Mouse (Mus musculus): ENCODE results near the gene Zfp652. TPM values are rescaled to one million over a fixed set of nuclear protein-coding genes. Genes with fewer than 3 reads are reported as not detected.
"Not testable (repeated sequence)": the region's sequence is repeated elsewhere in the genome, so short reads cannot be mapped to it uniquely, and the experiment has no call there.

Zfp652 gene
- total RNA-seq, 2 experiments from 2014 or later: 20.9 to 37.2 TPM

GRCm38 (mm10) chr11:95842953-95843352, 130.5 kb downstream of the Zfp652 start:
- ATAC-seq (replicated peaks; ENCODE audit: poor library complexity): peak; percentile 52

DNA sequence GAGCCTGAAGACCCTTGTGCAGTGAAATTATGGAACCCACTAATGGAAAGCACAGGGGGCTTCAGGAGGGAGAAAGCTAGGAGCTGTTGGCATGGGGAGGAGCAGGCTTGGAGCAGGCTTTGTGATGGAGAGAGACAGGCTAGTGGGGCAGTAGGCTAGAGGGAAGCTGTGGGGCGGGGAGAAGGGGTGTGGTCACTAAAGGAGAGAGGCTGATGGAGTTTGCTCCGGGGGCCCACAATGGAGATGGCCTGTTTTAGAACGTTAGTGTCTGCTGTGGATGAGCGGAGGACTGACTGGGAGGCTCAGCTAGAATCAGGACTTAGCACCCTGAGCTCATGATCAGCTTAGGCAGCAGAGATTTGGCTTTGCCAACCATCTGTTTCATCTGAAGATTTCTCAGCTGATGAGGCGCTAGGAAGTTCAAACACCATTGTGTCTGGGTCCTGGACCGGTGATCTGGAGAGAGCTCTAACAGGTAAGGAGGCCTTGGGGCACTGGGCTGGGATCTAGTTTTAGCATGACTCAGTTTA, 131.0 kb downstream of the Zfp652 start:
- no peak for ATAC-seq (replicated peaks; ENCODE audit: poor library complexity)

DNA sequence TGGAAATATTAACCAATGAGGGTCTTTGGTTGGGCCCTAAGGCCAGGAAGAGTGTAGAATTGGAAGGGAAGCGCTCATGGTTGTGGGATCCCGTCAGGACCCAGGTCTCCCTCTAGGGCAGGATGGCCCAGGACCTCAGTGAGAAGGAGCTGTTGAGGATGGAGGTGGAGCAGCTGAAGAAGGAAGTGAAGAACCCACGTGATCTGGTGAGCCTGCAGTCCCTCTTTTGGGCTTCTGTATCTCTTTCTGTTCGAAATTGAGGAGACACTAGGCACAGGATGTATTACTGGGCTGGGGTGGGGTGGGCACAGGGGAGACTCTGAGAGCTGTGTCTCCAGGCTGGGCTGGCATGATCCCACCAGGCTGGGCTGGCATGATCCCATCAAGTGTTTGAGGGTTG, 132.5 kb downstream of the Zfp652 start:
- ATAC-seq (replicated peaks; ENCODE audit: poor library complexity): no peak

- ATAC-seq (replicated peaks; ENCODE audit: poor library complexity): peak; percentile 31; the same call in 1 of the 2 replicates
These were observed 138.4 kb downstream of the Zfp652 start for GRCm38 (mm10) chr11:95850898-95851297.

- ATAC-seq (replicated peaks; ENCODE audit: poor library complexity): peak; percentile 37; the same call in 1 of the 2 replicates
These were observed 141.2 kb downstream of the Zfp652 start for GRCm38 (mm10) chr11:95853684-95854083.

DNA sequence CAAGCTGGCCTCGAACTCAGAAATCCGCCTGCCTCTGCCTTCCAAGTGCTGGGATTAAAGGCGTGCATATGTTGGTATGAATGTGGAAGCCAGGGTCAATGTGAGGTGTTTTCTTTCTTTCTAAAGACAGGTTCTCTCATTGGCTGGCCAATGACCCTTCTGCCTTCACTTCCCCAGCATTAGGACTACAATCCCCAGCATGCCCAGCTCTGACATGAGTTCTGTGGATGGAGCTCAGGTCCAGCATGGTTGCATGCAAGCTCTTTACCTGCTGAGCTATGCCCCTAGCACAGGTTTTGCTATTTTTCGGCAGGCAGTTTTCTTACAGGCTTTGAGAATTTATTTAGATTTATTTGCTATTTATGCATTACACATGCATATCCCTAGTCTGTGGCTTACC, 144.8 kb downstream of the Zfp652 start:
- ATAC-seq (replicated peaks; ENCODE audit: poor library complexity): no peak

GRCm38 (mm10) chr11:95857716-95858527, 145.4 kb downstream of the Zfp652 start:
- no peak for ATAC-seq (replicated peaks; ENCODE audit: poor library complexity)

DNA sequence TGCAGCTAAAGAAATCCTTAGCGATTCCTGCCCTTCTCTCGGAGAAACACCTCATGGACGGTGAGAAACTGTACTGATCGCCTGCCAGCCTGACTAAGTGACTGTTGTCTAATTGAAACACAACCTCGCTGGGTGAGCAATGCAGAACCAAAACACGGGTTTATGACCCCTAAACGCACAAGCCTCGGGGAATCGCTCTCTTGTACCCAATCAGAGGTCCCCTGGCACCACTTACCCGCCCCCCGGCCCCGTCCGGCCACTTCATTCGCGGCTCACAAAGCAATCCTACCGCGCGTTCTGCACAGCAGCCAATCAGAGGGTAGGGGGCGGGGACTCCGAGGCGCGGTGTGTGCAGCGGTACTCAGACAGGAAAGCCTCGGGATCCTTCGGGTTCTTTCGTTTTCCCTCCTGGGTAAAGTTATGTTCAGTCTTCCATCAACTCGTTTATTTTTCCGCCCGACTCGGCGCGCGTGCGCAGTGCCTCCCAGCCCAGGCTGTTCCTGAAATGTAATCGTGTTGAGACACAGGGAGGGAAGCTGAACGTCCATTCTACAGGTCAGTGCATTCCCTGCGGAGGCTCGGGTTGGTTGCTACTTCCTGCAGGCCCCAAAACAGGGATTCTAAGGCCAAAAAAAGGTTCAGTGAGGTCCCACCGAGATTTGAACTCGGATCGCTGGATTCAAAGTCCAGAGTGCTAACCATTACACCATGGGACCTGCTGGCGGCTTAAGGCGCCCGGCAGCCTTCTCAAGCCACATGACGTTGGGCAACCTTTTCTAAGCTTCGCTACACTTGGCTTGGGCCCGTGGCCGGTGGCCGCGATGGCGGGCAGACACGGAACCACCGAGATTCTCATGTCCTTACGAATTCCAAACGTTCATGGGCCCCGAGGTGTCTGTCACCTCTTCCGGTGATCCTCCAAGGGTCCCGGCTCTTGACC, 146.3 kb downstream of the Zfp652 start:
- ATAC-seq (replicated peaks; ENCODE audit: poor library complexity): peak; percentile 87

- ATAC-seq (replicated peaks; ENCODE audit: poor library complexity): peak; percentile 48
These were observed 147.0 kb downstream of the Zfp652 start for GRCm38 (mm10) chr11:95859468-95859855.

GRCm38 (mm10) chr11:95860071-95860490, 147.6 kb downstream of the Zfp652 start:
- ATAC-seq (replicated peaks; ENCODE audit: poor library complexity): peak; percentile 40

DNA sequence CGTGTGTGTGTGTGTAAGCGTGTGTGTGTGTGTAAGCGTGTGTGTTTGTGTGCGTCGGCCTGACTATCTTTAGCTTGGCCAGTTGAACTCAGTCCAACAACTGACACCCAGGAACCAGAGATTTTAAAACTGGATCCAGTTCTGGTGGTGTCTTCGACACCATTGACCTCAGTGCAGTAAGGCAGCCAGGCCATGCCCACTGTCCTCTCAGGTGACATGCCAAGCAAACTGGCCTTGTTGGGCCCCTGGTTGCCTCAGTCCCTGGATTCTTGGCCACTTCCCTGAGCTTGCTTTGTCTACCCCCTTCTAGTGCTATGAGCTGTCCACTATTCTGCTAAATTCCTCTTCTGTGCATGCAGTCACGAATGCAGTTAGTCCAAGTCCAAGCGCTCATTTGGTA, 148.9 kb downstream of the Zfp652 start:
- ATAC-seq (replicated peaks; ENCODE audit: poor library complexity): no peak

DNA sequence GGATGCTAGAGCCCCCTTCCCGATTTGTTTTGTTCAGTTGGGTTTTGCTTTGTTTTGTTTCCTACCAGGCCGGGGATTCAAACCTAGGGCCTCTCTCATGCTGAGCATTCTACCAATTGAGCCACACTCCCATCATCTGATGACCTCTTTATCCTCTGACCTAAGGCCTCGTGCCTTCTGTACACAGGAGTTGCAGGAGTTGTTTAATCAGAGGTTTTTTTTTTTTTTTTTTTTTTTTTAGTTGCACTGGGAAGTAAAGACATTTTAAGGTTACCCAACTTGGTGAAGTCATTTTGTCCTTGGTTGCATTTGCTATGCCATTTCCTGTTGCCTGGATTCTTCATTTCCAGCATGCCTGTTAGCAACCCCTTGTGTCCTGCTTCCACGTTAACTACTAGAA, 157.0 kb downstream of the Zfp652 start:
- no peak; the same call in 1 of the 2 replicates for ATAC-seq (replicated peaks; ENCODE audit: poor library complexity)

DNA sequence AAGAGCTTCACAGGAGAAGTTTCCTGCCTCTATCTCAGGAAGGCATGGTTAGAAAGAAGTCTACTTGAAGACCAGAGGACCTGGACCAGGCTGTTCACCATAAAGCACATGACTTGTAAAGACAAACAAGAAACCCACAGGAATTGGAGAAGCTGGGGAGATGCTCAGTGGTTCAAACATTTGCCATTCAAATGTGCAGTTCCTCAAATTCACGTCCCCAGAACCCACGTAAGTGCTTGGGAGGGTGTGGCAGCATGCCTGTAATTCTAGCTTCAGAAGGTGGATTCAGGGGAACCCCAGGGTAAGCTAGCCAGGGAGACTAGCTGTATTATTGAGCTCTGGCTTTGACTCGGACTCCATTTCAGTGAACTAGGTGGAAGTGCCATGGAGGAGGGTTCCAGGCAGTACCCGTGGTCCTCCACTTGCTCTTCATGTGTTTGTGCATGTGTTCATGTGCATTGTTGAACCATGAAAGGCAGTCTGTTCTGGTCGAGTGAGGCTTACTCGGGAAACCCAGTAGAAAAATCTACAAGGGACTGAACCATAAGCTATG, 157.5 kb downstream of the Zfp652 start:
- peak; percentile 58 for ATAC-seq (replicated peaks; ENCODE audit: poor library complexity)

GRCm38 (mm10) chr11:95875804-95876203, 163.3 kb downstream of the Zfp652 start:
- peak; percentile 83 for ATAC-seq (replicated peaks; ENCODE audit: poor library complexity)

GRCm38 (mm10) chr11:95876296-95876695, 163.8 kb downstream of the Zfp652 start:
- peak; percentile 79 for ATAC-seq (replicated peaks; ENCODE audit: poor library complexity)

DNA sequence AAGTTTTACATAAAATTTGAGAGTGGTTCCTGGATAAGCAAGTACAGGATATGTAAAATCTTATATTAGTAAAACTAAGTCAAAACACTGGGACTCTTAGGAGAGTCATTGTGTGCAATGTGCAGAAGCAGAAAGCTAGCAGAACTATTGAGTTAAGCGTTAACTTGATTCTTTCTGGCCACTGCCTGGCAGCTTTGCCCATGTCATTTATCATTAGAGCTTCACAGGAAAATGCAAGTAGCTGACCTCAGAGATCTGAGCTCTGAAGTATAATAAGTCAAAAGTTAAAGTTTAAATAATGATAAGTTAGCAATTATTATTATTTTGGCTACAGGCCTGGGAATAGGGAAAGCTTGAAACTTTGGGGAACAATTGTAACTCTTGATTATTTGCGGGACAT, 167.4 kb downstream of the Zfp652 start:
- ATAC-seq (replicated peaks; ENCODE audit: poor library complexity): not testable (repeated sequence)

Other genes starting within 250 kb of the Zfp652 start
- gene Nxph3, start 198.1 kb upstream of the Zfp652 start, total RNA-seq (2015): not detected in 2 replicates
- gene Nxph3, start 198.1 kb upstream of the Zfp652 start, total RNA-seq (2017): not detected in 2 replicates
- not detected in 2 replicates for gene Ngfr, start 124.9 kb upstream of the Zfp652 start, total RNA-seq (2015)
- gene Ngfr, start 124.9 kb upstream of the Zfp652 start, total RNA-seq (2017): not detected in 2 replicates
- 82.1 and 87.0 TPM in 2 replicates for gene Phb, start 45.7 kb upstream of the Zfp652 start, total RNA-seq (2015)
- gene Phb, start 45.7 kb upstream of the Zfp652 start, total RNA-seq (2017): 119 and 128 TPM in 2 replicates
- gene B130006D01Rik, start 10.9 kb downstream of the Zfp652 start, total RNA-seq (2015): 2.1 and 2.5 TPM in 2 replicates
- 1.2 and 1.9 TPM in 2 replicates for gene B130006D01Rik, start 10.9 kb downstream of the Zfp652 start, total RNA-seq (2017)
- 0.47 and 1.3 TPM in 2 replicates for gene Phospho1, start 111.8 kb downstream of the Zfp652 start, total RNA-seq (2015)
- gene Phospho1, start 111.8 kb downstream of the Zfp652 start, total RNA-seq (2017): 0.62 TPM in 1 of 2 replicates, not detected in the other
- 4.3 and 9.3 TPM in 2 replicates for gene Gngt2, start 124.5 kb downstream of the Zfp652 start, total RNA-seq (2015)
- 4.0 TPM in 2 replicates for gene Gngt2, start 124.5 kb downstream of the Zfp652 start, total RNA-seq (2017)
- gene Abi3, start 129.8 kb downstream of the Zfp652 start, total RNA-seq (2015): 1.5 and 5.0 TPM in 2 replicates
- 1.8 and 3.0 TPM in 2 replicates for gene Abi3, start 129.8 kb downstream of the Zfp652 start, total RNA-seq (2017)
- not detected in 2 replicates for gene B4galnt2, start 202.2 kb downstream of the Zfp652 start, total RNA-seq (2015)
- not detected in 2 replicates for gene B4galnt2, start 202.2 kb downstream of the Zfp652 start, total RNA-seq (2017)

Data from megakaryocyte progenitor cell, adult 5-6 weeks (primary cell).